ENCODE assay signal across 18 mouse cellular contexts in genomic region chr11:8065811-8066210, GRCm38 (mm10).
DNase-seq lines count a peak whose midpoint lies in the region.
"Had no signal": no experiment of that assay in that cellular context is flagged by ENCODE, and none has a peak within 500 bp of the region (broad histone marks: within the 10 kb centered on the region; RNA-seq: fewer than 3 reads in every experiment).

No protein-coding gene starts in this region.

- intact Hi-C loops in left cerebral cortex, postnatal 4 days (cut with DNase I) = no loop called here

- peak; percentile 52 for DNase-seq in left cerebral cortex, postnatal 4 days
- DNase-seq in left cerebral cortex, adult 9 months (ENCODE audit: low spot score in 2 of 2) = no peak
- DNase-seq in cerebellum, adult 18-20 months = peak; percentile 4
- DNase-seq in cerebellum, postnatal 10 days = peak; percentile 60 to 76
- no peak for DNase-seq in embryo, embryonic 9.5 days (ENCODE audit: extremely low spot score)
- no peak for DNase-seq in retina, postnatal 1 day
- no peak for DNase-seq in right cerebral cortex, postnatal 4 days
- DNase-seq: adrenal gland, adult 8-10 months; B cell, adult 2 months; embryo, embryonic 11 days; gastrocnemius, postnatal 14 days; kidney, adult 11 months; kidney, postnatal 36 days; liver; lung, adult 2 months; lung, postnatal 10 days; right cerebral cortex, postnatal 14 days; thymus, postnatal 25 days had no signal

Comparison
In these comparisons a context has a peak if more than half of its experiments do, and no peak if none do; other contexts are left out.
1. DNase-seq: peak in left cerebral cortex, postnatal 4 days (single experiment), cerebellum, adult 18-20 months (2 of 2) and cerebellum, postnatal 10 days (2 of 2); none in left cerebral cortex, adult 9 months (0 of 2), embryo, embryonic 9.5 days (single experiment), retina, postnatal 1 day (single experiment) and right cerebral cortex, postnatal 4 days (single experiment).